Mouse (Mus musculus) embryo, embryonic 10.5 days (tissue): Measurements from ENCODE around the gene Zbtb22.
A peak's percentile ranks its signal among the peaks of the same experiment; 100 is the strongest.

Source experiments
- DNase-seq: peaks from one replicate; pipeline ENCODE4 v3.0.0-alpha.2; 2015; ENCODE audit warnings: low spot score

Zbtb22 gene

GRCm38 (mm10) chr17:33965846-33966550 is 50.3 kb downstream of the Zbtb22 start:
- no peak for DNase-seq

GRCm38 (mm10) chr17:33968489-33968888 is 52.8 kb downstream of the Zbtb22 start:
- DNase-seq, result peak; percentile 92
